Mouse (Mus musculus) heart, embryonic 15.5 days (tissue): ENCODE measurements around the gene Otp. TPM values are rescaled to one million over a fixed set of nuclear protein-coding genes. Genes with fewer than 3 reads are reported as not detected.
A peak's percentile ranks its signal among the peaks of the same experiment; 100 is the strongest.

Experiments used
- ATAC-seq: fragments of 200-750 bp; cut with Nextera tagmentation; replicated peaks from 2 replicates; pipeline ENCODE4 v1.8.0; 2017; ENCODE audit warnings: low read depth, moderate TSS enrichment; ENCODE audit not compliant: insufficient number of reproducible peaks, insufficient read depth, low FRiP score
- H3K27ac ChIP-seq: fragments of 300-500 bp; sonication (generic); 2 replicates; pipeline ENCODE4 v1.5.1; 2015; ENCODE audit warnings: mild to moderate bottlenecking, inconsistent platforms
- H3K27me3 ChIP-seq: fragments of 300-500 bp; sonication (generic); 2 replicates; pipeline ENCODE4 v1.6.1; 2015; ENCODE audit warnings: inconsistent platforms
- H3K36me3 ChIP-seq: fragments of 300-500 bp; sonication (generic); 2 replicates; pipeline ENCODE4 v1.6.1; 2015; ENCODE audit warnings: mild to moderate bottlenecking, inconsistent platforms
- H3K4me1 ChIP-seq: fragments of 300-500 bp; sonication (generic); replicated peaks from 2 replicates; pipeline ENCODE4 v1.6.1; 2015; ENCODE audit warnings: inconsistent platforms
- H3K4me2 ChIP-seq: fragments of 300-500 bp; sonication (generic); 2 replicates; pipeline ENCODE4 v1.6.1; 2015; ENCODE audit warnings: inconsistent platforms, mild to moderate bottlenecking, moderate library complexity
- H3K4me3 ChIP-seq: fragments of 300-500 bp; sonication (generic); 2 replicates; pipeline ENCODE4 v1.5.1; 2015; ENCODE audit warnings: mild to moderate bottlenecking, inconsistent platforms
- H3K9ac ChIP-seq: fragments of 300-500 bp; sonication (generic); 2 replicates; pipeline ENCODE4 v1.6.1; 2015; ENCODE audit warnings: mild to moderate bottlenecking, inconsistent platforms
- H3K9me3 ChIP-seq: fragments of 300-500 bp; sonication (generic); replicated peaks from 2 replicates; pipeline ENCODE4 v1.6.1; 2016; ENCODE audit warnings: inconsistent platforms
- WGBS: fragments of 180-500 bp; shearing (Covaris S2); methylation state at CpG from one replicate; pipeline ENCODE4 v1.1.7; 2015; ENCODE audit warnings: mixed read lengths; 5-methylcytosine and 5-hydroxymethylcytosine counted together
- polyA plus RNA-seq: library from polyadenylated mRNA; unstranded; fragments of >200 nt; fragmentation: Nextera tagmentation; extraction: Ambion mirVana; gene quantifications from 2 replicates; pipeline ENCODE4 v1.2.1, GENCODE M21; 2015

Gene Otp
- polyA plus RNA-seq, 1 experiment from 2014 or later: not detected

- Histone ChIP-seq H3K4me3 (peak overlapping the region; percentile 47), H3K27ac (no peak overlapping the region), H3K9ac (no peak overlapping the region), H3K27me3 (peaks cover 94% of the 10 kb centered on the region), H3K4me2 (peak overlapping the region; percentile 95), H3K36me3 (no peaks in the 10 kb centered on the region), H3K9me3 (no peaks in the 10 kb centered on the region), H3K4me1 (peaks cover 23% of the 10 kb centered on the region)
- WGBS: 3% methylated on average over 36 of the region's 36 CpGs
- ATAC-seq: no peak
These were observed 8.9 kb downstream of the Otp start for GRCm38 (mm10) chr13:94883966-94884960.

DNA sequence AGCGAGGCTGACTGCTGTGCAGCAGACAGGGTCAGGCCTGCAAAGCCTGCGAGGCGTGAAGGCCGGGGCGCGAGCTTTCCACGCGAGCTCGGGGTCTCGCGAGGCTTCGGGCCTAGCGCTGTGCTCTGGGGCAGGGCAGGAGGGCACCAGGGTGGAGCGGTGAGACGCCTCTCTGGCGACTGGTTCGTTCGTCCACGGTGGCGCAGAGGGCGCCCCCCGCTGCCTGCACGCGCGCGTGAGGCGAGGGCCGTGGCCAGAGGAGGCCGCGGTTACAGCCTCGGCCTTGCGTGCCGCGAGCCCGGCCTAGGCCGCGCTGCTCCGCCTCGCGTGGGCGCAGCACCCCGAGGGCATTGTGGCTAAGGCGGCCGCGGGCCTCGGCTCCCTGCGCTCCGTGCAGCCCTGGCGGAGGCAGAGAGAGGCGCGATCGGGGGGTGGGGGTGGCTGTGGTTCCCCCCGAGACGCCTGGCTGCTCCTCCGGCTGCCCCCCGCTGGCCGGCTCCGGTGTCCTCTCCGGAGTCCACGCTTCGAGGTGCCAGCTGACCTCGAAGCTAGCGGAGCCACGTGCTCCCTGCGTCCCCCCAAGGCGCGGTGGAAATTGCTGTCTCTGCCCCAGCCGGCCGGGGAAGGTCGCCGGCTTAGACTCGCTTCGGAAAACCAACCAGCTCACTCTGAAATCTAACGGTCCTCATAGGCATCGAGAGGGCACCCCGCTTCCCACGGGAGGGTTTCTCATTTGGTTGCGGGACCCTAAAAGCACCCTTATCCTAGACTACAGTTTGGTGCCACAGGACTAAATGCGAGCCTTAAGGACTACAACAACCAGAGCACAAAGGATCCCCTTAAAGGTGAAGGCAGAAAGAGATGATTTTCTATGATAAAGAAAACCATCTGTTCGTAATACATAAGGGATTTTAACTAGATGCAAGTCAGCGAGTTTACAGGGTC is 10.2 kb downstream of the Otp start:
- ATAC-seq: 0 out of 2 replicates have a peak, but pooled peaks have one; percentile 35
- H3K9me3 ChIP-seq: no peaks in the 10 kb centered on the region
- H3K27ac ChIP-seq: no peak overlapping the region
- H3K4me2 ChIP-seq: peak overlapping the region; percentile 53
- no peak overlapping the region for H3K9ac ChIP-seq
- 3% methylated on average over 79 of the region's 81 CpGs for WGBS
- H3K27me3 ChIP-seq: peaks cover 95% of the 10 kb centered on the region
- peak overlapping the region; percentile 34 for H3K4me3 ChIP-seq
- H3K4me1 ChIP-seq: peaks cover 23% of the 10 kb centered on the region
- H3K36me3 ChIP-seq: no peaks in the 10 kb centered on the region

GRCm38 (mm10) chr13:94907841-94908240 is 32.4 kb downstream of the Otp start:
- ATAC-seq: no peak
- Histone ChIP-seq H3K27me3 (peaks cover 2% of the 10 kb centered on the region), H3K9ac (no peak overlapping the region), H3K36me3 (no peaks in the 10 kb centered on the region), H3K27ac (no peak overlapping the region), H3K4me2 (no peak overlapping the region), H3K4me3 (no peak overlapping the region), H3K4me1 (no peaks in the 10 kb centered on the region), H3K9me3 (no peaks in the 10 kb centered on the region)
- WGBS: 80% methylated on average over 10 of the region's 10 CpGs

DNA sequence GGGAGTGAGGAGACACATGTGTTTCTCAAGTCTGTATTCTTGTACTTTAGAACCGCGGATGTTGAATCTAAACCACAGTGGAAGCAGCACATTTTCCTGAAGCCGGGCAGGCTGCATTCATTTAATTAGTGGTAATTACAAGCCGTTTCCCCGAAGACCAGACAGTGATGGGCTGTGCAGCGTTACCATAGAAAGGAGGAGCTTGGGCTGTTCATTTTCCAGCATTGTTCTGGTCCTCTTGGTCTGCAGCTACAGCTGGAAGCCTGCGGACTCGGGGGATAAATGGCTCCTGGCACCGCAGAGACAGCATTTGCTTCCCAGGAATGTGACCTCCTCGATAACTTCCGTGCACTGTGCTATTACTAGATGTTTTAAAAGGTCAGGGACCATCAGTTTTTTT is 37.6 kb downstream of the Otp start:
- H3K4me2 ChIP-seq: no peak overlapping the region

DNA sequence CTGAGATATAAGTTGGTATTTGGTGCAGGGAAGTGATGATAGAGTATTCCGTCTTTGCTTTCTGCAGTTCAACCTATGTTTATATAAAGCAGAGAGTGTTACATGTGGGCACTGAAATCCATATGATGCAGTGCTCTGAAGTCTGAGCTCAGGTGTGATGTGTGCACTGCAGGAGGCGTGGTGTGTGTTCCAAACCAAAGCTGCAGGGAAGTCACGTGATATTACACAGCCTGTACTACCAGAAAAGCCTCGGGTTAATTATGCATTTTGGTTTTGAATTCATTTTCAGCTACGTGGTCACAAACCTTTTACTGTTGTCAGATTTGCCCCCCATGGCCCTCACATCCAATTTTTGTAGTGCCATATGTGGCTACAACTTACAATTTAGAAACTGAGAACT is 40.3 kb downstream of the Otp start:
- ATAC-seq: no peak
- Histone ChIP-seq H3K27me3 (peaks cover 9% of the 10 kb centered on the region), H3K4me1 (no peaks in the 10 kb centered on the region; the same call in 1 of the 2 replicates), H3K27ac (no peak overlapping the region), H3K4me3 (no peak overlapping the region), H3K9ac (no peak overlapping the region), H3K36me3 (no peaks in the 10 kb centered on the region), H3K9me3 (no peaks in the 10 kb centered on the region), H3K4me2 (no peak overlapping the region)
- WGBS: 67% methylated on average over 5 of the region's 5 CpGs

More for the DNA sequence above, 37.6 kb downstream of the Otp start:
- no peaks in the 10 kb centered on the region for H3K36me3 ChIP-seq
- WGBS: 31% methylated on average over 11 of the region's 11 CpGs
- H3K9me3 ChIP-seq: no peaks in the 10 kb centered on the region
- H3K4me3 ChIP-seq: no peak overlapping the region
- H3K27me3 ChIP-seq: peaks cover 8% of the 10 kb centered on the region
- no peak overlapping the region for H3K9ac ChIP-seq
- H3K4me1 ChIP-seq: no peaks in the 10 kb centered on the region; the same call in 1 of the 2 replicates
- ATAC-seq: no peak
- no peak overlapping the region for H3K27ac ChIP-seq

DNA sequence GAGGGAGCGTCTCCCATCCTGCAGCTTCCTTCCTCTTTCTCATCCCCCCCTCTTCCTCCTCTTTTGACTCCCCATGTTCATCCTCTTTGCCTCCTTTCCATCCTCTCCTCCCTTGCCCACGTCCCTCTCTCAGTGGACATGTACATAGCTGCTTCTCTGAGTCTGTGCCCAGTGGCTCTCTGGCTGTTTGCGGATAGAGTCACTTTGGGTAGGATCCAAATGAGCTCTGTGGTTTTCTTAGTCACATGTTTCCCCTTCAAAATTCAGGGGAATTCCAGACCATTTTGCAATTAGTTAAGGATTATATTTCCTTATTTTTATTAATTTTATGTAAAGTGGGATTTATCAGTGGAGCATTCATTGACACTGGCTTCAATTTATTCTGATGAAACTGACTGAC is 52.7 kb downstream of the Otp start:
- Histone ChIP-seq H3K27me3 (peaks cover 25% of the 10 kb centered on the region), H3K4me2 (no peak overlapping the region), H3K9ac (no peak overlapping the region), H3K4me1 (no peaks in the 10 kb centered on the region), H3K4me3 (no peak overlapping the region), H3K27ac (no peak overlapping the region), H3K36me3 (no peaks in the 10 kb centered on the region), H3K9me3 (no peaks in the 10 kb centered on the region)
- ATAC-seq: no peak
- WGBS: 68% methylated on average over 3 of the region's 3 CpGs

Other genes with a start within 250 kb of the Otp start
- gene Tbca, start 86.7 kb upstream of the Otp start, polyA plus RNA-seq: 175 and 214 TPM in 2 replicates
- gene Wdr41, start 100.7 kb downstream of the Otp start, polyA plus RNA-seq: 17.7 and 21.6 TPM in 2 replicates